Mouse (Mus musculus) intestine, embryonic 14.5 days (tissue): Measurements from ENCODE around the gene Pdlim5. TPM values are rescaled to one million over a fixed set of nuclear protein-coding genes. Genes with fewer than 3 reads are reported as not detected.

Experiments used
- ATAC-seq: fragments of 200-750 bp; cut with Nextera tagmentation; replicated peaks from 2 replicates; pipeline ENCODE4 v1.8.0; 2017; ENCODE audit warnings: low read depth, moderate number of reproducible peaks, moderate TSS enrichment, moderate library complexity; ENCODE audit not compliant: low FRiP score, low TSS enrichment
- DNase-seq: peaks from one replicate; pipeline ENCODE4 v3.0.0-alpha.2; 2018; ENCODE audit warnings: low spot score
- H3K27ac ChIP-seq: fragments of 300-500 bp; sonication (generic); 2 replicates; pipeline ENCODE4 v1.5.1; 2014; ENCODE audit warnings: low read depth, mild to moderate bottlenecking, control low read depth
- H3K27me3 ChIP-seq: fragments of 300-500 bp; sonication (generic); replicated peaks from 2 replicates; pipeline ENCODE4 v1.6.1; 2014; ENCODE audit warnings: low read length, control low read depth; ENCODE audit not compliant: control insufficient read depth, insufficient read depth
- H3K36me3 ChIP-seq: fragments of 300-500 bp; sonication (generic); 2 replicates; pipeline ENCODE4 v1.6.1; 2014; ENCODE audit warnings: low read length, control low read depth; ENCODE audit not compliant: control insufficient read depth, insufficient read depth
- H3K4me1 ChIP-seq: fragments of 300-500 bp; sonication (generic); replicated peaks from 2 replicates; pipeline ENCODE4 v1.6.1; 2014; ENCODE audit warnings: low read length, control low read depth, mixed read lengths; ENCODE audit not compliant: control insufficient read depth, insufficient read depth
- H3K4me2 ChIP-seq: fragments of 300-500 bp; sonication (generic); 2 replicates; pipeline ENCODE4 v1.6.1; 2014; ENCODE audit warnings: low read length
- H3K4me3 ChIP-seq: fragments of 300-500 bp; sonication (generic); 2 replicates; pipeline ENCODE4 v1.5.1; 2014; ENCODE audit warnings: low read depth, low read length, control low read depth, mixed read lengths
- H3K9ac ChIP-seq: fragments of 300-500 bp; sonication (generic); 2 replicates; pipeline ENCODE4 v1.6.1; 2014; ENCODE audit warnings: mild to moderate bottlenecking, low read length
- H3K9me3 ChIP-seq: fragments of 300-500 bp; sonication (generic); 2 replicates; pipeline ENCODE4 v1.6.1; 2016; ENCODE audit warnings: low read length, control low read depth; ENCODE audit not compliant: control insufficient read depth
- WGBS: fragments of 180-500 bp; shearing (Covaris S2); extraction: QIAGEN DNeasy Blood & Tissue Kit; methylation state at CpG from one replicate; pipeline ENCODE4 v1.1.7; 2014; 5-methylcytosine and 5-hydroxymethylcytosine counted together
- polyA plus RNA-seq: library from polyadenylated mRNA; unstranded; fragments of >200 nt; fragmentation: Nextera tagmentation; extraction: Ambion mirVana; gene quantifications from 2 replicates; pipeline ENCODE4 v1.2.1, GENCODE M21; 2014

Pdlim5 gene
- polyA plus RNA-seq, 1 experiment from 2014 or later: 33.2 TPM

GRCm38 (mm10) chr3:142356661-142357060 is 38.8 kb downstream of the Pdlim5 start:
- Histone ChIP-seq H3K9ac (no peak overlapping the region), H3K4me1 (no peaks in the 10 kb centered on the region), H3K9me3 (no peaks in the 10 kb centered on the region), H3K4me3 (no peak overlapping the region), H3K36me3 (no peaks in the 10 kb centered on the region), H3K27me3 (no peaks in the 10 kb centered on the region), H3K4me2 (no peak overlapping the region), H3K27ac (no peak overlapping the region)
- ATAC-seq: no peak
- DNase-seq: no peak
- WGBS: 87% methylated on average over 4 of the region's 4 CpGs

GRCm38 (mm10) chr3:142353218-142353617 is 42.3 kb downstream of the Pdlim5 start:
- Histone ChIP-seq H3K27me3 (no peaks in the 10 kb centered on the region), H3K4me3 (no peak overlapping the region), H3K9me3 (no peaks in the 10 kb centered on the region), H3K36me3 (no peaks in the 10 kb centered on the region), H3K4me2 (no peak overlapping the region), H3K27ac (no peak overlapping the region), H3K9ac (no peak overlapping the region), H3K4me1 (no peaks in the 10 kb centered on the region; the same call in 1 of the 2 replicates)
- DNase-seq: no peak
- 74% methylated on average over 1 of the region's 1 CpGs for WGBS
- ATAC-seq: no peak

GRCm38 (mm10) chr3:142350513-142350912 is 45.0 kb downstream of the Pdlim5 start:
- 48% methylated on average over 3 of the region's 3 CpGs for WGBS
- Histone ChIP-seq H3K4me3 (no peak overlapping the region), H3K27ac (no peak overlapping the region), H3K27me3 (no peaks in the 10 kb centered on the region), H3K9me3 (no peaks in the 10 kb centered on the region), H3K9ac (no peak overlapping the region), H3K4me1 (no peaks in the 10 kb centered on the region; the same call in 1 of the 2 replicates), H3K36me3 (no peaks in the 10 kb centered on the region), H3K4me2 (no peak overlapping the region)
- ATAC-seq (no peak), DNase-seq (no peak)

GRCm38 (mm10) chr3:142348816-142349631 is 46.5 kb downstream of the Pdlim5 start:
- DNase-seq: peak; percentile 58

GRCm38 (mm10) chr3:142346261-142346660 is 49.2 kb downstream of the Pdlim5 start:
- Histone ChIP-seq H3K9ac (no peak overlapping the region), H3K4me1 (no peaks in the 10 kb centered on the region; the same call in 1 of the 2 replicates), H3K4me3 (no peak overlapping the region), H3K36me3 (no peaks in the 10 kb centered on the region), H3K27ac (no peak overlapping the region), H3K9me3 (no peaks in the 10 kb centered on the region), H3K27me3 (no peaks in the 10 kb centered on the region), H3K4me2 (no peak overlapping the region)
- DNase-seq (no peak), ATAC-seq (no peak)
- WGBS: 82% methylated on average over 6 of the region's 6 CpGs

More at GRCm38 (mm10) chr3:142348816-142349631, 46.5 kb downstream of the Pdlim5 start:
- H3K27ac ChIP-seq: peak overlapping the region; percentile 76
- peak; percentile 88 for ATAC-seq
- no peaks in the 10 kb centered on the region for H3K9me3 ChIP-seq
- no peaks in the 10 kb centered on the region for H3K36me3 ChIP-seq
- H3K4me2 ChIP-seq: no peak overlapping the region
- no peak overlapping the region for H3K4me3 ChIP-seq
- no peak overlapping the region for H3K9ac ChIP-seq
- H3K27me3 ChIP-seq: no peaks in the 10 kb centered on the region
- 81% methylated on average over 5 of the region's 5 CpGs for WGBS
- no peaks in the 10 kb centered on the region; the same call in 1 of the 2 replicates for H3K4me1 ChIP-seq

- WGBS: 60% methylated on average over 8 of the region's 8 CpGs
- H3K27me3 ChIP-seq: no peaks in the 10 kb centered on the region
- H3K4me2 ChIP-seq: no peak overlapping the region
- H3K9ac ChIP-seq: no peak overlapping the region
- no peaks in the 10 kb centered on the region for H3K4me1 ChIP-seq
- no peaks in the 10 kb centered on the region for H3K9me3 ChIP-seq
- H3K4me3 ChIP-seq: no peak overlapping the region
- H3K36me3 ChIP-seq: no peaks in the 10 kb centered on the region
- DNase-seq (no peak), ATAC-seq (no peak)
- H3K27ac ChIP-seq: no peak overlapping the region
Observed at GRCm38 (mm10) chr3:142345235-142346125, 50.0 kb downstream of the Pdlim5 start.

- Histone ChIP-seq H3K4me1 (no peaks in the 10 kb centered on the region), H3K9ac (no peak overlapping the region), H3K27me3 (no peaks in the 10 kb centered on the region), H3K9me3 (no peaks in the 10 kb centered on the region), H3K36me3 (no peaks in the 10 kb centered on the region), H3K4me3 (no peak overlapping the region), H3K4me2 (no peak overlapping the region), H3K27ac (no peak overlapping the region)
- ATAC-seq: no peak
- 89% methylated on average over 2 of the region's 2 CpGs for WGBS
- DNase-seq: no peak
Observed at GRCm38 (mm10) chr3:142343786-142344185, 51.7 kb downstream of the Pdlim5 start.

- Histone ChIP-seq H3K4me2 (no peak overlapping the region), H3K36me3 (no peaks in the 10 kb centered on the region), H3K9me3 (no peaks in the 10 kb centered on the region), H3K4me1 (no peaks in the 10 kb centered on the region), H3K27ac (no peak overlapping the region), H3K27me3 (no peaks in the 10 kb centered on the region), H3K9ac (no peak overlapping the region), H3K4me3 (no peak overlapping the region)
- DNase-seq (no peak), ATAC-seq (no peak)
- 83% methylated on average over 2 of the region's 2 CpGs for WGBS
Observed at GRCm38 (mm10) chr3:142340701-142341100, 54.8 kb downstream of the Pdlim5 start.
